Mouse (Mus musculus) fibroblast of lung, adult 2 months (primary cell): ENCODE measurements around the gene Tspan5.

Experiments used
- DNase-seq: peaks from one replicate; pipeline ENCODE4 v3.0.0-alpha.2; 2011; ENCODE audit warnings: low read depth

The Tspan5 gene

DNA sequence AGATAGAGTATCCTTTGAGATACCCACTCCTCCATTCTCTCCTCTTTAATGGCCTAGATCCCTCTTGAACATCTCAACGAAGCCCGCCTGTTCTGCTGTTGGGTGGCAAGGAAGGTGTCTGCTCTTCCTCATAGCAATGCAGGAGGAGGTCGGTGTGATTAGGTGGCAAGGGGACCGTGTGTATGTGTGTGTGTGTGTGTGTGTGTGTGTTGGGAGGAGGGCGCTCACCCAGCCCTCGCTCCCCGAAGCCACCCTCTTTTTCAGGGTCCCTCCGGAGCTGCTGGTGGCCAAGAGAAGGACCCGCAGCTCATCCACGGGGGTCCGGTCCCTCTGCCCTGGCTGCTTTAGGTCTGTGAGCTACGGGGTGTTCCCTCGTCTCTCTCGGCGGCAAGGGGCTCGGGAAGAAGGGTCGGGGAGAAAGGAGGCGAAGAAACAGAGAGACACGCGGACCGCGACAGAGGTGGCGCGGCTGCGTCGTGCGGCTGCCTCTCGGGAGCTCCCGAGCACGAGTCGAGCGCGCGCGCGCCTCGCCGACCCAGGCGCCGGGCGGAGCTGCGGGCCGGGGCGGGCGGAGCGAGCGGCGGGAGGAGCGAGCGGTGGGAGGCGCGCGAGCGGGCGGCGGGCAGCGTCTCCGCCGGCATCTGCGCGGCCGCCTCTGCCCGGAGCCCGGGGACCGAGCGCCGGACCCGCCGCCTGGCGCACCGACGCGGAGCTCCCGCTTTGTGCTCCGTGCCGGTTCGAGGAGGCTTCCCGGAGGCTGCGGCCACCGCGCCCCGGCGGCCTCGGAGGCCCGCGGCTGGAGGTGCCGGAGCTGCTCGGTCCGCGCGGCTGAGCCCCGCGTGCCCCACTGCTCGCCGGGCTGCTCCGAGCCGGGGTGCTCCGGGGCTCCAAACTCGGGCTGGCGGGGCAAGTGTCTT, at the start of gene Tspan5:
Gene Tspan5 (plus strand): TSS at position 547 of the 917 bp plus-strand sequence.
- no peak for DNase-seq

DNA sequence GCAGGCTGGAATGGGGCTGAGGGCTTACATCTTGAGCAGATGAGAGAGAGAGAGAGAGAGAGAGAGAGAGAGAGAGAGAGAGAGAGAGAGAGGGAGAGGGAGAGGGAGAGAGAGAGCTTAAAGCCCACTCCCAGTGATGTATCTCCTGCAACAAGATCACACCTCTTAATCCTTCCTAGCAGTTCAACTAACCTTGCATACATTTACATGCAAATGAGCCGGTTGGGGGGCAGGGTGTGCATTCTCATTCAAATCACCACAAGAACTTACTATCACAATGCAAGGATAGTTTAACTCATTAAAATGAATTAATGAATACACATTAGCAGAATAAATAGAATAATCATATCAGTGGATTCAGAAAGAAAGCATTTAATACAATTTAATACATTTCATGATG, 49.7 kb upstream of the Tspan5 start:
- DNase-seq, result no peak

DNA sequence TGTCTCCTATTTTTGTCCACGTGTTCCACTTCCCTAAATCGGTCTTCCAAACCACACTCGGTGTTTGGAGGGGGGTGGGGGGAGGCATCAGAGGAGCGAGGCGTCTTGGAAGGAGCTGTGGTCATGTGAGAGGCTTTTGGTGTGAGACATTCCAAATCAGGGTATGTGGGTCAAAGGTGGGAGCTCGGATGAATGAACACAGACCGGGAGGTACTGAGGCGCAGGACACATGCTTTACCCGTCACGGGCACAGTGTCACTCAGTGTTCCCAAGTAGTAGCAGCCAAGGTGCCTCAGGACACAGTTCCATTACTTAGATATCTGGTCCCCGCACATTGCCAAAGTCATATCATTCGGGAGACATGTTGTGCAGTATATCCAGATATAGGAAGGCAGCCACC, 38.6 kb upstream of the Tspan5 start:
- no peak for DNase-seq

DNA sequence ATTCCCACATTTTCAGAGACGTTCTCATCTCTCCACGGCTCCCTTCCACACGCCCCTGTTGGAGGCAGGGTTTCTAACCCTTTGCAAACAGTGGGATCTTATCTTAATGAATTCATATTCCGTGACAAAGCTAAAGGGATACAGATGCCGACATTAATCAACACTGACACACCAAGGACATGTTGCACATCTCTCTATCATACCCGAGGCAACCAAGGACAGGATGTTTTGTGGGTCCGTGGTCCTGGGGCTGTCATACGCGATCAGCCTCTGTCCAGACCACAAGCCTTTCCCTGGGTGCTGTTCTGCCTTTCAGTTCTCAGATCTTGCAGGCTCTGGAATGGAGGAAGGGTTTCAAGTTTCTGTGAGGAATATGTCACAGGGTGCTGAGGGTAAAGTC, 37.5 kb upstream of the Tspan5 start:
- DNase-seq, result no peak

DNA sequence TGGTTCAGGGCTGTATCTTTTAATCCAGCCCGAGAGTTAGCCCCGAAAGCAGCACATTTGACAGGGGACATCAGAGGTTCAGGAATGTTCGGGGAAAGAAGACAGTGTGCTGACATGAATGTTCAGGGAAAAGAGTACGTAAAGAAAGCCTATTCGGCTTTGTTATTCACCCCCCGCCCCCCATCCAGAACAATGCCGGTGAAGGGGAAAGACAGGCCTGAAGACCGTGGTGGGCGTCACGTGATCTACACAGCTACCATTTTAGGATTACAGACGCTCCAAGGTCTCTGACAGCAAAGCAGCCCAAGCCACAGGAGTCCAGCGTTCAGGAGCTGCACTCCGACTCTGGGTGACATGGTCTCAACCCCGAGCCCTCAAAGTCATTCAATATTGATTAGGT, 36.1 kb upstream of the Tspan5 start:
- no peak for DNase-seq

DNA sequence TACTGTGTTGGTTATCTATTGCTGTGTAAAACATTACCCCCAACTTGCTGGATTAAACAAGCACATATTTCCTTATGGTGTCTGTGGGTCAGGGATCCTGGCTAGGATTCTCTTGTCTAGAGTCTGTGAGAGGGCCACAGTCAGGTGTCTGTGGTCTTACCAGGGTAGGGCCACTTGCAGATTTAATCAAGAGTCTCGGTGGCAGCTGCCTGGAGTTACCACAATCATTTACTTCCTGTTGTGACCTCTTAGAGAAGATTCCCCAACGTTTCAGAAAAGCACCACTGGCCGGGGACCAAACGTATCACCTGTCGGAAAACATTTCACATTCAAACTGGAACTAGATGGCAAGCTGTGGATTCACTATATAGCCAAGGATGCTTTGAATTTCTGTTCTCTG, 32.8 kb upstream of the Tspan5 start:
- DNase-seq, result no peak

DNA sequence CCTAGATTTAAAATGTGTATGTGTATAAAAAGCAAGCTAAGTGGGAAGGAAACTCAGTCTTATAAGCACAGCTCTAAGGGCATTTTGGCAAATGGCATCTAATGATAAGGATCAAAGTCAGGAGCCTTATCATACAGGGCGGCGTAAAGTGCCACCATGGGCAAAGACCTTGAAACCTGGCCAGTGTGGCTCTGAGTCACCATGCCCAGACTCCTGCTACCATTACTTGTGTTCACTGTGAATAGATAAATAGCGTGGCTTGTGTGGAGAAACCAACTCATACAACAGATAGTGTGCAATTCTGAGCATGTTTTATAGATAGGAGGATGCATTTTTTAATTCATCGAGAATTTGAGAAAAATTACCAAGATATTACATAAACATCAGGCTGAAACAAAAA, 30.0 kb upstream of the Tspan5 start:
- no peak for DNase-seq

DNA sequence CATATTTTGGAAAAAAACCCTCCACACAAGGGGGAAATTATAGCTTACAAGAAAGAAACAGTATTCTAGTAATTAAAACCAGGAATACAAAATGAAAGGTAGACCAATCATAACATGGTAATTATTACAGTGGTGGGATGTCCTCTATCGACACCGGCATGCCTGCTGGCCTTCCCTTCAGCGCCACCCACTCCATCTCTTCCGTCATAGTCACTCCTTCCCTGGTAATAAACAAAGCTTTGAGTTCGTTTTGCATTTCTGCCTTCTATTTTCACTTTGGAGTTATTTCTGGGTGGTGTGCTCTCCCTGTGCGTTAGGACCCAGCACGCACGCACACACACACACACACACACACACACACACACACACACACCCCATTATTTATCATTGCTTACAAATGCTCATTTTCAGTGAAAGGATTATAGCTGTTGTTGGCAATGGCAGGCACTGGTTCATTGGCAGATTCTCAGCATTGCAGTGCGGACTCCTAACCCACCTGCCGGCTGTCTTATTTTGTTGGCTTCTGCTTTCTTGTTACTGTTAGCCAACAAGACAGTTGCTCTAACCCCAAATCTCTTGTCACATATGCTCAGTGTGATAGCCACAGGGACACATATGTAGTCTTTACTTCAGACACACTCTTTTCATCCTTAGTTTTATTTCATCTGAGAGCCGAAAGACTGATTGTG, 29.4 kb upstream of the Tspan5 start:
- no peak for DNase-seq

DNA sequence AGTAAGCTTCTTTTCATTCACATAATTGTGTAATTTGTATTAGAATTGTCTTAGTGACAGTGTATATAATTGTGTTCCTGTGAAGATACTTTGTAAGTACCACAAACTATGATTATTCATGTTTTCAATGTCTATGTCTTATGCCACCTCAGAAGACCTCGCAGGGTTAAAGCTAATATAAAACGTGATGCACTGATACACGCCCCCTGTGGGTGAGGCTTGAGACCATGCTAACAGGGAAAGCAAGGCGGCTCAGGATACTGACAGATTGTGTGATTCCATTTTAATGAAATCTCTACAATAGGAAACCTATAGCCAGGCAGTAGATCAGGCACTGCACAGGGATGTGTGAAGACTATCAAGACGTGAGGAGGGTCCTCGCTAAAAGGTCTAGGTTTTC, 28.9 kb upstream of the Tspan5 start:
- DNase-seq, result no peak

DNA sequence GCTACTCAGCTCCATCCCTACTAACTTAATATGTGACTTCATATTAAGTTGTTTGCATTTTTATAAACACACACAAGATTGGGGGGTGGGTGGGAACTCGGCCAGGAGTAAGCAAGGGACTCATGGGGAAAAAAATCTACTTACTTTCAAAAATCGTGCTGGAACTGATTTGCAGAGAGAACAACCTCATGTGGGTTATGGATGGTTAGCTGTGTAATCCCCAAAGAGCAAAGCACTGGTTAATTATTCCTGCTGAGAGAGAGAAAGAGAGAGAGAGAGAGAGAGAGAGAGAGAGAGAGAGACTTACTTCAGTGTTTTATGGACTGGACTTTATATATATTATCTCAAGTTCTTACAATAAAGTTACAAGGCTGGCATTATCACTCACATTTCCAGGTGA, 27.2 kb upstream of the Tspan5 start:
- no peak for DNase-seq

DNA sequence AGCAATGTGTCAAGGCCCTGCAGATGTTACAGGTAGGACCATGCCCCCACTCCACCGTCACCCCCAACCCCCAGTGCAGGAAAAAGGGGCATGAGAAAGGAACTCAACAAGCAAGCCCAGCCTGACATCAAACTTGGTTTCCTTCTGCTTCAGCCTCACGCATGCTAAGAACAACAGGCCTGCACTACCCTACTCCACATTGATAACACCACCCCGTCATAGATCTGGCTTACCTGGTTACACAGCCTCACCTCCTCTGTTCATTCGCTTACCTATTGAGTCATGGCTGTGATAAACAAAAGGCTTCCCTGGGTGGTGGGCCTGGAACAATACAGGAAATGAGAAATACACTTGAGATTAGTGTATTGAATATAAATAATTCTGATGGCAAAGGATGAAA, 26.8 kb upstream of the Tspan5 start:
- DNase-seq, result no peak

DNA sequence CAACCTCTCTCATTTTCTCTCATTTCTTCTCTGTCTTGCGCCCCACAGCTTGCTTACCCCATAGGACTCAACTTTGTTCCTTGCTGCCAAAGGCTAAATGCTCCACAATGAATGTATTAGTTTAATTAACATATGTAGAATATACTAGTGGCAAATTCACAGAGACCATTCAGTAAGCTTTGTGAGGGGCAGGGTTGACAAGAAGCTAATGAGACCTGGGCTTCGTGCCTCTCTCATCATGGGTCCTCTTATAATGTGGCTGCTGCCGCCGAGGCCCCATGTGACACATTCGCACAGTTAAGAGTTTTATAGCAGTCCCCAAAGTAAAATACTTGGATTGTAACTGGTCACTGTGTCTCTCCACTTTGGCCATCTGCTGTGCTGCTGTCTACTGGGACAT, 25.0 kb upstream of the Tspan5 start:
- no peak for DNase-seq

DNA sequence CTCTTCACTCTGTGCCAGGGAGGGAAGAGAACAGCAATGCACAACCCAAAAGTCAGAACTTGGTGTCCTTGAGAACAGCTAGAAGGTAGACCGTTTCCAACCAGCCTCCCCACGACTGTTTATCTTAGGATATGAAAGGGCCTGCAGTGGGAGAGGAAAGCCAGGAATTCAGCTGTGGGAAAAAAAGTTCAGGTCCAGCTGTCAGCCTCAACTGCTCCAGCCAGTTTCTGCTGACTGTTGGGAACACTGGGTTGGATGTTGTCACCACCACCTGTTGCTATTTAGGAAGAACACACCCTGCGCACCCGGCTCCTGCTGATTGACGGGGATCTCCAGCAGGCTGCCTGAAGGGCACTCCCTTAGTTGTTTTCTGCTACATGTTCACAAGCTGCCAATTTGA, 19.8 kb upstream of the Tspan5 start:
- DNase-seq, result no peak

DNA sequence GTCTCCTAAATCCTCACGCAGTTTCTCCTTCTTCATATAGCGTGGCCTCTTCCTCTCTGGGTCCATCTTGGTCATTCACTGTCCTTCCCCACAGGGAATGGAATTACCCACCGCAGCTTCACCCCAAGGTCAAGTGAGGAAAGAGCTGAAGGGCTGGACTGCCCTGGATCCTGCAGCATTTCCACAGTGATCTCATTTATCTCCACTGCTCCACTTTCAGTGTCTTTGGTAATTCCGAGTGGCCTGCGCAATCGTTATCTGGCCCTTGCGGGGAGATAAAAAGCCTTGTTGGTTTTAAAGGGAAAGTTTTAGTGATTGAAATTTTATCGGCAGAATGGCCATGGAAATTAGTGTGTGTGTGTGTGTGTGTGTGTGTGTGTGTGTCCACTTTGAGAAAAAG, 14.4 kb upstream of the Tspan5 start:
- no peak for DNase-seq

DNA sequence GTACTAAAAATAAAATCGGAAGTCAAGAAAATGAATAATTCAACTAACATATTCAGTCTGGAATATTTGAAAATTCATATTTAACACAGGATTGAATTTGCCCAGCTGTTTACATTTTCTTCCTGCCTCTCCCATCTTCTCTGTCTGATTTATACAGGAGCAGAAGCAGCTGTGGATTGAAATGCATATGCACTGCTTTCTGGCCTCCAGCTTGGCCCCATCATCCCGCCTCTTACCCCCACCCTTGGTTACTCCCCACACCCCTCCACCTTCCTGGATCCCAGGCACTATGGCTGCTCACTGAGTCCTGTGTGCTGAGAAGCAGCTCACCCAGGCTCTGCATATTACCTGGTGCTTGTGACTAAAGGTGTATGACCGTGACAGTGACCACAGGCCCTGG, 13.2 kb upstream of the Tspan5 start:
- no peak for DNase-seq

DNA sequence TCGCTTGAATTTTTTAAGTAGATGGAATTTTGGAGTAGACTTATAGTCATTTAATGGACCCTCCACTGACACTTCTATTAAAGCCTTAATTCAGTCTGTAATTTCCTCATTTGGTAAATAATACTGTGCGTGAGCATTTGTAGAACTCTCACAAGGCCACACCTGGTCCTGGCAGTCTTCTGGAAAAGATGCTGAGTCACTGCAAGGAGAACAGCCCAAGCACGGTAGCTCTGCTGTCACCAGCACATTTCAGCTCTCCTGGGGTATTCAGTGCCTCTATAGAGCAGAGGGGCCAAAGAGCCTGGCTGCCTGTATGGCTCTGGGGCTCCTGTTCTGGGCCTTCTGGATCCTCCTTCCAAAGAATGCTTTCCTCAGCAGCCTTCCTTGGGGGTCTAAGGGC, 11.2 kb upstream of the Tspan5 start:
- no peak for DNase-seq

DNA sequence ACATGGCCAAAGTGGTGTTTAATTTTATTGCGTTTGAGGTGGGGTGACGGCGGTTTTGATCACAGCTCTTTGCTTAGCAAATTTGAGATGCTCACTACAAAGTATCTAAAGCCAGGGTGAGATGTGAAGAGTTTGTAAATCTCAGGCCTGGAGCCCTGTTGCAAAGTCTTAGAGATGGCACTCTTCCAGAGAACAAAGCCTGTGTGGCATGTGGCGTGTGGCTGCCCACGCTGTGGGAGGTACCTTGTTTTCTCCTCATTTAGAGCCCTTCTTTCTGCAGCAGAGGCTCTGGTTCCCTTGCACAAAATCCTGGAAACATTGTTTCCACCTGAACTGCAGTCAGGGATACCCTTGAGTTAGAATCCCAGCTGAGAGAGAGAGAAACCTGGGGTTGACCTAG, 6.2 kb upstream of the Tspan5 start:
- DNase-seq, result no peak

DNA sequence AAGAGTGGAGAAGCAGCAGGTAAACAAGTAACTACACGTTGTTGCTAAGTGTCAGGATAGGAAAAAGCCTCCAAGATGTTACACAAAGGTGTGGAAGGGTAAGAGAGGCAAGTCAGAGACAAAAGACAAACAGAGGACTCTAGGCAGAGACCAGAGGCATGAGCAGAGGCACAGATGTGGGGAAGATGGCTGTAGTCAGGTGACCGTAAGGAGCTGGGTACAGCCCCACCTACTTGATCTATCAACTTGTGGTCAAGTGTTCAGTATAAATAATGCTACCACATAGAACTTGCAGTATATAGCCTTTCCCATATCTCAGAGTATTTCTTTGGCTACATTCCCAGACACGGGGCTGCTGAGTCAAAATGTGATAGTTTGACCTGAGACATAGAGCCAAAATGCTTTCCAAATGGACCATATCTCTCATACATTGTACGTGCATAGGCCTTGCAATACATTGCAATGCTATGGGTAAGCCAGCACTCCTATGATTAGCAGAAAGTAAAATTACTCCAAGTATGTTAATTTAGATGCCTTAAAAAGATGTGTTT, 2.8 kb upstream of the Tspan5 start:
- no peak for DNase-seq

DNA sequence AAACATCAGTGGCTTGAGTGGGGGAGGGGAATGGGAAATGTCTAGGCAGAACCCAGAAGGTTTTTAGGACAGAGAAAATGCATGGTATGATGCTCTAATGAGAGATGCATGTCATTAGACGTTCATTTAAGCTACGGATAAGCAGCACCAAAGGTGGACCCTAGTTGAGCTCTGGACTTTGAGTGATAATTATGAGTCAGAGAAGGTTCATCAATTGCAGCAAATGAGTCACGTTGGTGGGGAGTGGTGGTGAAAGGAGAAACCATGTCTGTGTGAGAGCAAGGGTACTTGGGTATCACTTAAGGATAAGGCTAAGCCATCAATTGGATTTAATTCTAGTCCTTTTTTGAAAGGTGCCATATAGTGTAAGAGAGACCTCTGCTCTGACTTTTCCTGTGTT, 1.7 kb upstream of the Tspan5 start:
- DNase-seq, result no peak

DNA sequence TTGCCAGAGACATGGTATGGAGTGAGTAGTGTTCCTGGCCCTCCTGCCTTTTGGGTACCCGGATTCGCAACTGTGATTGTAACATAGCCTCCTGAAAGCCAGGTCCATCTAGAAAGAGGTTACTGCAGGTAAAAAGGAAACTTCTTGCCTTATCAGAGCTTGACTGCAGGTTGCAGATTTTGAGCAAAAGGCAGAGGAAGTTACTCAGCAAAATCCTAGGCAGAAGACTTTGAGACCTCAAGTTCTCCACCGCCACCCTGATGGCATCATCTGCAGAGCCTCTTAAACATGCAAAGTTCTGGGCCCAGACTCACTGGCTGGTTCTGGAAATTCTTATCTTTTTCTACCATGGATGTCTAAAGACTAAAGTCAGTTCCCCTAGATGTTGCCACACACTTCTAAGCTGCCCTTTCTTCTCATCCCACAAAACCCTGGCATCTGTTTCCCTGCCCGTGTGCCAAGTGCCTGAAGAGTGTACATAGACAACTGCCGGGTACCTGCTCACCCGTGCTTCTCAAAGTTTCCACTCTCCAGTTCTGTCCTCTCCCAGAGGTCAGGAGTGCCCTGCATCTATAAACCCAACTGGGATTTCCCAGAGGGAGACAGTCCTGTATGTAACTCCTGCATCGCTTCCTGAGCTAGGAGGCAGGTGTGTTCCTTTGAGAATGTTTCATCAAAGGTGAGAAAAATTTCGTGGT, 1.0 kb upstream of the Tspan5 start:
- DNase-seq, result no peak

DNA sequence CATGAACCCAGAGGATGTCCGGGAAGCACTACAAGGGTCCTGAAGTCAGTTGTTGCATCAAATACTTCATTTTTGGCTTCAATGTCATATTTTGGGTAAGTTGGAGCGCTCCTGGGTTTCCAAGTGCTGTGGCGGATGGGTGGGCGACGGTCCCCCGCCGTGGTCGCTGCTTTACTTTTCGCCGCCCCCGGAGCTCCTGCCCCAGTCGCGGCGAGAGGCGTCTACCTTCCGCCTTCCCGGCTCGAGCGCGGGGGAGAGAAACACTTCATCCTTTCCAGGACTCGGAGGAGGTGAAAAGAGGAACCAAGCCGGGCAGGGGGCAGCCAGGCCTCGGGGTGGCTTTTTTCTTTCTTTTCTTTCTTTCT, 553 bp downstream of the Tspan5 start:
- no peak for DNase-seq

DNA sequence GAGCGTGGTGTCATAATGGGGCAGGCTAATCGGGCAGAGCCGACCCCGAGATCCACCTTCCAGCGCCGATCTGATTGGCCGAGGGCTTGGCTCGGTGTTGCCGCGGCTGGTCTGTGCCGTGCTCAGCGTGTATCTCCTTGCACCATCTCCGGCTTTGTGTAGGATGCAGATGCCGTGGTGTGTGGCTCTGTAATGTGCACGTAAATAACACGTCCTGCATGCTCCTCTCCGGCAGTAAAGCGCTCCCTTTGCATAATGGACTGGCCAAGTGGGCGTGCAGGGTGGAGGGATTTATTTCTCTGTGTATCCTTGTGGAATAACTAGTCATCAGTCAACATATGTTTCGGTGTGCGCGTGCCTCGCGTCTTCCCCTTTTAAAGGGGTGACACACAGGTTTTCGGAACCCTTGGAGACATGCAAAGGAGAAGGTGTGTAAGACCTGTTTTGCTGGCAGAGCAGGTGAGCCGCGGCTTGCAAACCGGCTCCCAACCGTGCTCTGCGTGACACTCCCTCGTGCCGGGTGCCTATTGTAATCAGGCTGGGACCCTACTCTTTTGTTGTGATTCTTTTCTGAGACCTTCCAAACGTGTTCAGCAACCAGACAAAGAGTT, 1.2 kb downstream of the Tspan5 start:
- no peak for DNase-seq
